Mouse (Mus musculus) frontal cortex, adult 2 months (tissue): Measurements from ENCODE around the gene Pld3. TPM values are rescaled to one million over a fixed set of nuclear protein-coding genes. Genes with fewer than 3 reads are reported as not detected.

Experiments used
- DNase-seq, 2 experiments: peaks; one replicate each; pipeline ENCODE4 v3.0.0; 2022; ENCODE audit warnings: low spot score in 1 of 2; ENCODE audit errors: extremely low spot score in 1 of 2
- polyA plus RNA-seq: library from polyadenylated mRNA; depleted of rRNA; stranded (reverse); fragments of >200 nt; gene quantifications from 2 replicates; pipeline ENCODE4 v1.2.3, GENCODE M21; 2012; rRNA removed

Pld3 gene
- polyA plus RNA-seq, 1 experiment: 933 TPM

DNA sequence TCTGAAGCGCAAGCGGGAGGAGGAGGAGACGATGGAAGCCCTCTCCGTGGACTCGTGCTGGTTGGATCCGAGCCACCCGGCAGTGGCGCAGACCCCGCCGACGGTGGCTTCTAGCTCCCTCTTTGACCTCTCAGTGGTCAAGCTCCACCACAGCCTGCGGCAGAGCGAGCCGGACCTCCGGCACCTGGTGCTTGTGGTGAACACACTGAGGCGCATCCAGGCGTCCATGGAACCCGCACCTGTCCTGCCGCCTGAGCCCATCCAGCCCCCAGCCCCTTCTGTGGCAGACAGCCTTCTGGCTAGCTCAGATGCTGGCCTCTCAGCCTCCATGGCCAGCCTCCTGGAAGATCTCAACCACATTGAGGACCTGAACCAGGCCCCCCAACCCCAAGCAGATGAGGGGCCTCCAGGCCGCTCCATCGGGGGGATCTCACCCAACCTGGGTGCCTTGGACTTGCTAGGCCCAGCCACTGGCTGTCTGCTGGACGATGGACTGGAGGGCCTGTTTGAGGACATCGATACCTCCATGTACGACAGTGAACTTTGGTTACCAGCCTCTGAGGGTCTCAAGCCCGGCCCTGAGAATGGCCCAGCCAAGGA lies 63.6 kb downstream of the Pld3 start:
- DNase-seq: no peak

DNA sequence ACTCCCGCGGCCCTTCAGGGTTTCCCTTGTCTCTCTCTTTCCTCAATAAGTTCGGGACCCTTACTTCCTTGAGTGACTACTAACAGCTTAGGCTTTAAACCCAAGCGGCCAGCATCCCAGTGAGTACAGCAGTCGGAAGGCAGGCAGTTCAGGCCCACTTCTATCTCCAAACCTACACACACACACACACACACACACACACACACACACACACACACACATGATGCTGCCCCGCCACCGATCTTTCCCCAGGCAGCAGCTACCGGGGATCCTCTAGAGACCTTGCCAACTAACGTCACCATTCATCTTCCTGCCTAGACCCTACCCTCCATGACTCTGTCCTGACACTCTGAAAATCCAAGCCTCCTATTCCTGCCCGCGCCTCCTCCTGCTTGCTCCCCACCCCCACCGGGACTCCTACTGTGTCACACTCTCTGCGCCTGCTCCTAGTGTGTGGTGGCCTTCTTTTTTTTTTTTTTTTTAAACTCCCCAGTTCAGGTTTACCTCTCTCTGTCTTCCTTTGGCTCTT lies 65.2 kb downstream of the Pld3 start:
- peak in 1 of 2 experiments; percentile 78 for DNase-seq

DNA sequence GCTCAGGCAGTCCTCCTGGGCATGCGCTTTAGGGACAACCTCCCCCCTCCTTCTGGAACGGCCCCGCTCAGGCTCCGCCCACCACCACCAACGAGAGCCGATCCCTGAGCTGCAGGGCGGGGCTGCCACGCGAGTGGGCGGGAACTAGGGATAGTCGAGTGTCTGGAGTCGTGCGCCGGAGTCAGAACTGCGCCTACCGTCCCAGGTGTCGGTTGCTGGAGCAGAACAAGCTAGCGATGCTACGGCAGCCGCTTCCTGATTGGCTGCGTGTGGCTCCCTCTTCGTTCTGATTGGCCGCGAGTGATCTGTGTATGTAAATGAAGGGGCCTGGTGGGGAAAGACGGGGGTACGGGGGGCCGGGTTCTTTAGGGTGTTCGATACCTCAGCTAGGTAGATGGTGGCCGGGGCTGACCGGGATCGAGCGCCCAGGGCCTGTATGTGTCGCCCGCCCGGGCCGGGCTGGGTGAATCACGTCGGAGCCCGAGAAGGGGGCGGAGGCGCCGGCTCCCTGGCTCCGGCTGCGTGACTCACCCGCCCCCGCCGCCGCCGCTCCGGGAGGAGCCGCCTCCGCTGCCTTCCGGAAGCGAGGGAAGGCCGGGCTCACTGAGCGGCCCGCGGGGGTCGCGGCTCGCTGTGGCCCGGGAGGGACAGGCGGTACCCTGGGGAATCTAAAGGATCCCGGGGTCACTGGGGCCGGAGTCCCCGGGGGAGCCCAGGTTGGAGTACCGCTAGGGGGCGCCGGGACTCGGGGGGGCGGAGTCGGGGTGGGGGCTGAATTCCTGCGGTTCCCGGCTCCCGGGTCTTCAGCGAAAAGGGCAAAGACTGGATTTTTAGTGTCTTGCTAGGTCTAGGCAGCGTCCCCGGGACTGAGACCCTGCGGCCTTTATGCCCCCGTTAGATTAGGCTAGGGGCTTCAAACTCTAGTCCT lies 66.0 kb downstream of the Pld3 start, which contains the start of gene Sertad1:
Sertad1 (plus strand) TSS at position 141 of the 928 bp plus-strand sequence.
- DNase-seq: peak; percentile 99 to 100

DNA sequence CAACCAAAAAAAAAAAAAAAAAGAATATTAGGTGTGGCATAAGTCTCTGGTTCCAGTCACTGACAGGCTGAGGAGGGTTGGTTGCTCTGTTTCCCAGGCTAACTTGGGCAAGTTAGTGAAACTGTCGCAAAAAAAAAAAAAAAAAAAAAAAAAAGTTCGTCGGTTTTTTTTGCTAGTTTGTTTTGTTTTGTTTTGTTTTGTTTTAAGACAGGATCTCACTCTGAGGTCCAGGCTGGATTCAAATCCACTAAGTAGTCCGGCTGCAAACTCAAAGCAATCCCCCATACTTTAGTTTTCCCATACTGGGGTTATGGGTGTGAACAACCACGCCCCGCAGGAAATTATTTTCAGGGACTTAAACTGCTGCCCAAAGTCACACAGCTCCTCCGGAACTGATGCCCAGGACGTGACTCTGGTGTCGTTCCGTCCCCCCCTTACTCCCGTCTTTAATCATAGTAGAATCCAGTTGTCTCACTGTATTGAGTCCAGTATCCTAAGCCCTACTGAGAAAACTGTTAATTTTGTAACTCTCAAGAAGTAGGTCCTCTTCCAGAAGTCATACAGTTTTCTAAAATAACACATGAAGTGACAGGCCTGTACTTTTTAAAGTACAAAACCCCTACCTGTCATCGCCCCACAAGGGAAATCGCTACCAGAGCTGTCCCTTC lies 66.8 kb downstream of the Pld3 start:
- no peak for DNase-seq

DNA sequence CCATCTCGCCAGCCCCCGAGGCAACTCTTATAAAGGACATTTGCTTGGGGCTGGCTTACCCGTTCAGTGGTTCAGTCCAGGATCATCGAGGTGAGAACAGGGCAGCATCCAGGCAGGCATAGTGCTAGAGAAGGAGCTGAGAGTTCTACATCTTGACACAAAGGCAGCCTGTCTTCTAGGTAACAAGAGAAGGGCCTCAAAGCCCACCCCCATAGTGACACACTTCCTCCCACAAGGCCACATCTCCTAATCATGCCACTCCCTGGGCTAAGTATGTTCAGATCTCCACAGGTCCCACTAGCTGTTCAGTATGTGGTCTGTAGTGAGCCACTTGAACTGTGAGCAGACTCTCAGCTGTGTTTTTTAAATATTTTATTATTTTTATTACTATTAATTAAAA lies 69.2 kb downstream of the Pld3 start:
- no peak for DNase-seq

Other genes with a start within 250 kb of the Pld3 start
- gene Ltbp4, start 215.5 kb downstream of the Pld3 start, polyA plus RNA-seq: 68.8 and 69.8 TPM in 2 replicates
- gene Shkbp1, start 197.2 kb downstream of the Pld3 start, polyA plus RNA-seq: 58.4 and 62.8 TPM in 2 replicates
- 0.25 TPM in 1 of 2 replicates, not detected in the other for gene Gm20479, start 195.8 kb downstream of the Pld3 start, polyA plus RNA-seq
- 131 and 135 TPM in 2 replicates for gene Sptbn4, start 105.5 kb downstream of the Pld3 start, polyA plus RNA-seq
- gene Blvrb, start 105.2 kb downstream of the Pld3 start, polyA plus RNA-seq: 21.4 and 23.6 TPM in 2 replicates
- gene Sertad3, start 79.5 kb downstream of the Pld3 start, polyA plus RNA-seq: 3.8 and 5.0 TPM in 2 replicates
- 14.0 and 16.9 TPM in 2 replicates for gene Sertad1, start 66.3 kb downstream of the Pld3 start, polyA plus RNA-seq
- 0.29 and 0.46 TPM in 2 replicates for gene Prx, start 53.9 kb downstream of the Pld3 start, polyA plus RNA-seq
- gene Hipk4, start 30.0 kb downstream of the Pld3 start, polyA plus RNA-seq: 0.44 and 0.66 TPM in 2 replicates
- 32.0 and 32.3 TPM in 2 replicates for gene 2310022A10Rik, start within 50 bp of the Pld3 start, polyA plus RNA-seq
- gene Akt2, start 38.3 kb upstream of the Pld3 start, polyA plus RNA-seq: 114 and 122 TPM in 2 replicates
- 139 and 148 TPM in 2 replicates for gene Ttc9b, start 100.7 kb upstream of the Pld3 start, polyA plus RNA-seq
- gene Map3k10, start 121.4 kb upstream of the Pld3 start, polyA plus RNA-seq: 145 and 150 TPM in 2 replicates
- 7.2 and 8.2 TPM in 2 replicates for gene Zfp607b, start 136.1 kb upstream of the Pld3 start, polyA plus RNA-seq
- 17.6 and 19.6 TPM in 2 replicates for gene Zfp60, start 178.2 kb upstream of the Pld3 start, polyA plus RNA-seq